Mouse (Mus musculus): Measurements from ENCODE around the gene Taf15.

DNA sequence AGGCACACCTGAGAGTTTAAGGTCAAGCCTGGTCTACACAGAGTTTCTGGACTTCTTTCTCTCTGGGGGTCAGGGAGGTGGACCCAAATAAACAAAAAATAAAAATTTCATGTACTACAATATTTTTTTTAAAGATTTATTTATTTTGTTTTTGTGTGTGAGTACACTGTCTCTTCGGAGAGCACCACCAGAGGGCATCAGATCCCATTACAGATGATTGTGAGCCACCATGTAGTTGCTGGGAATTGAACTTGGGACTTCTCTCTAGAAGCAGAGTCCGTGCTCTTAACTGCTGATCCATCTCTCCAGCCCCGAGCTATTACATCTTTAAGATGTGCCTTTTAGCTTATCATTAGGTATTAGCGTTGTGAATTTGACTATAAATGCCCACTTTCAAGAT lies 18.6 kb downstream of the Taf15 start:
- TF ChIP-seq TAL1 (IDR thresholded peaks at IDR 0.05; ENCODE audit: low read length) (no peak), GATA1 (IDR thresholded peaks at IDR 0.05; ENCODE audit: low read length) (no peak)
